Mouse (Mus musculus) embryo, embryonic 10 days (tissue): ENCODE measurements around the gene Osbpl6.
"Not testable (repeated sequence)": the region's sequence is repeated elsewhere in the genome, so short reads cannot be mapped to it uniquely, and the experiment has no call there.

Experiments used
- DNase-seq: peaks from one replicate; pipeline ENCODE4 v3.0.0-alpha.2; 2015; ENCODE audit warnings: low spot score

Osbpl6 gene

GRCm38 (mm10) chr2:76566933-76567551 is 160.7 kb downstream of the Osbpl6 start:
- no peak for DNase-seq

GRCm38 (mm10) chr2:76571543-76571942 is 165.2 kb downstream of the Osbpl6 start:
- DNase-seq: no peak

GRCm38 (mm10) chr2:76578911-76579310 is 172.6 kb downstream of the Osbpl6 start:
- DNase-seq: no peak

GRCm38 (mm10) chr2:76585090-76585489 is 178.8 kb downstream of the Osbpl6 start:
- DNase-seq: no peak

- DNase-seq: no peak
Measured at GRCm38 (mm10) chr2:76586906-76587305, 180.6 kb downstream of the Osbpl6 start.

- no peak for DNase-seq
Measured at GRCm38 (mm10) chr2:76590221-76590620, 183.9 kb downstream of the Osbpl6 start.

GRCm38 (mm10) chr2:76592401-76592924 is 186.2 kb downstream of the Osbpl6 start:
- DNase-seq: no peak

- DNase-seq: no peak
Measured at GRCm38 (mm10) chr2:76597521-76597920, 191.2 kb downstream of the Osbpl6 start.

- no peak for DNase-seq
Measured at GRCm38 (mm10) chr2:76599214-76599613, 192.9 kb downstream of the Osbpl6 start.

GRCm38 (mm10) chr2:76602256-76602655 is 195.9 kb downstream of the Osbpl6 start:
- DNase-seq: no peak

- DNase-seq: no peak
Measured at GRCm38 (mm10) chr2:76606704-76607103, 200.4 kb downstream of the Osbpl6 start.

- no peak for DNase-seq
Measured at GRCm38 (mm10) chr2:76610326-76611104, 204.2 kb downstream of the Osbpl6 start.

GRCm38 (mm10) chr2:76611996-76612395 is 205.7 kb downstream of the Osbpl6 start:
- no peak for DNase-seq

GRCm38 (mm10) chr2:76618078-76618477 is 211.8 kb downstream of the Osbpl6 start:
- peak; percentile 70 for DNase-seq

GRCm38 (mm10) chr2:76620188-76620587 is 213.9 kb downstream of the Osbpl6 start:
- no peak for DNase-seq

GRCm38 (mm10) chr2:76621724-76622123 is 215.4 kb downstream of the Osbpl6 start:
- DNase-seq: peak; percentile 27

GRCm38 (mm10) chr2:76622316-76622715 is 216.0 kb downstream of the Osbpl6 start:
- not testable (repeated sequence) for DNase-seq

- no peak for DNase-seq
Measured at GRCm38 (mm10) chr2:76630293-76630692, 224.0 kb downstream of the Osbpl6 start.

GRCm38 (mm10) chr2:76631600-76631999 is 225.3 kb downstream of the Osbpl6 start:
- DNase-seq: no peak

GRCm38 (mm10) chr2:76639637-76640036 is 233.3 kb downstream of the Osbpl6 start:
- no peak for DNase-seq

- no peak for DNase-seq
Measured at GRCm38 (mm10) chr2:76643801-76644200, 237.5 kb downstream of the Osbpl6 start.

GRCm38 (mm10) chr2:76647441-76647869 is 241.1 kb downstream of the Osbpl6 start:
- peak; percentile 63 for DNase-seq

GRCm38 (mm10) chr2:76647883-76648570 is 241.7 kb downstream of the Osbpl6 start, which contains the start of the genes Prkra and Pjvk:
Gene Prkra, minus strand, starts transcription at chr2:76648015.
Gene Pjvk, plus strand, starts transcription at chr2:76648476.
- DNase-seq: peak; percentile 91
